Mouse (Mus musculus) limb, embryonic 15.5 days (tissue): ENCODE data around the gene Gna14. TPM values are rescaled to one million over a fixed set of nuclear protein-coding genes. Genes with fewer than 3 reads are reported as not detected.
A peak's percentile ranks its signal among the peaks of the same experiment; 100 is the strongest.

Experiments
- ATAC-seq: fragments of 200-750 bp; cut with Nextera tagmentation; 2 replicates; pipeline ENCODE4 v1.8.0; 2017; ENCODE audit warnings: low read depth, moderate TSS enrichment; ENCODE audit not compliant: insufficient number of reproducible peaks, low FRiP score, low TSS enrichment
- H3K27ac ChIP-seq: fragments of 300-500 bp; sonication (generic); 2 replicates; pipeline ENCODE4 v1.5.1; 2015; ENCODE audit warnings: moderate library complexity, mild to moderate bottlenecking, inconsistent platforms
- H3K27me3 ChIP-seq: fragments of 300-500 bp; sonication (generic); 2 replicates; pipeline ENCODE4 v1.6.1; 2015; ENCODE audit warnings: inconsistent platforms
- H3K36me3 ChIP-seq: fragments of 300-500 bp; sonication (generic); 2 replicates; pipeline ENCODE4 v1.6.1; 2015; ENCODE audit warnings: inconsistent platforms
- H3K4me1 ChIP-seq: fragments of 300-500 bp; sonication (generic); 2 replicates; pipeline ENCODE4 v1.6.1; 2015; ENCODE audit warnings: inconsistent platforms
- H3K4me2 ChIP-seq: fragments of 300-500 bp; sonication (generic); 2 replicates; pipeline ENCODE4 v1.6.1; 2015; ENCODE audit warnings: mild to moderate bottlenecking, inconsistent platforms
- H3K4me3 ChIP-seq: fragments of 300-500 bp; sonication (generic); 2 replicates; pipeline ENCODE4 v1.5.1; 2015; ENCODE audit warnings: mild to moderate bottlenecking, inconsistent platforms
- H3K9ac ChIP-seq: fragments of 300-500 bp; sonication (generic); 2 replicates; pipeline ENCODE4 v1.6.1; 2015; ENCODE audit warnings: inconsistent platforms
- H3K9me3 ChIP-seq: fragments of 300-500 bp; sonication (generic); 2 replicates; pipeline ENCODE4 v1.6.1; 2016; ENCODE audit warnings: inconsistent platforms
- WGBS: fragments of 180-500 bp; shearing (Covaris S2); methylation state at CpG from one replicate; pipeline ENCODE4 v1.1.7; 2015; 5-methylcytosine and 5-hydroxymethylcytosine counted together
- polyA plus RNA-seq: library from polyadenylated mRNA; unstranded; fragments of >200 nt; fragmentation: Nextera tagmentation; extraction: Ambion mirVana; gene quantifications from 2 replicates; pipeline ENCODE4 v1.2.1, GENCODE M21; 2015

Gene Gna14
- polyA plus RNA-seq, 1 experiment from 2014 or later: 7.2 TPM

GRCm38 (mm10) chr19:16599298-16599970 lies 163.9 kb downstream of the Gna14 start:
- WGBS: 13% methylated on average over 9 of the region's 9 CpGs
- H3K4me2 ChIP-seq: no peak overlapping the region; the same call in 1 of the 2 replicates
- ATAC-seq: peak; percentile 66; the same call in 1 of the 2 replicates

GRCm38 (mm10) chr19:16602026-16602425 lies 166.5 kb downstream of the Gna14 start:
- Histone ChIP-seq H3K4me3 (no peak overlapping the region), H3K36me3 (no peaks in the 10 kb centered on the region), H3K9ac (no peak overlapping the region), H3K9me3 (no peaks in the 10 kb centered on the region), H3K27ac (no peak overlapping the region), H3K27me3 (no peaks in the 10 kb centered on the region), H3K4me1 (peaks cover 8% of the 10 kb centered on the region), H3K4me2 (no peak overlapping the region)
- no peak for ATAC-seq
- 74% methylated on average over 8 of the region's 8 CpGs for WGBS

More at GRCm38 (mm10) chr19:16599298-16599970, 163.9 kb downstream of the Gna14 start:
- no peak overlapping the region for H3K27ac ChIP-seq
- H3K9me3 ChIP-seq: no peaks in the 10 kb centered on the region
- H3K36me3 ChIP-seq: no peaks in the 10 kb centered on the region
- peaks cover 8% of the 10 kb centered on the region for H3K4me1 ChIP-seq
- no peaks in the 10 kb centered on the region for H3K27me3 ChIP-seq
- H3K4me3 ChIP-seq: no peak overlapping the region
- no peak overlapping the region for H3K9ac ChIP-seq

GRCm38 (mm10) chr19:16607634-16608033 lies 172.1 kb downstream of the Gna14 start:
- no peak for ATAC-seq
- no peaks in the 10 kb centered on the region for H3K36me3 ChIP-seq
- 85% methylated on average over 6 of the region's 6 CpGs for whole genome bisulfite sequencing

GRCm38 (mm10) chr19:16623154-16623553 lies 187.6 kb downstream of the Gna14 start:
- WGBS: 83% methylated on average over 4 of the region's 4 CpGs
- H3K4me3 ChIP-seq: no peak overlapping the region
- no peaks in the 10 kb centered on the region for H3K9me3 ChIP-seq
- H3K4me2 ChIP-seq: no peak overlapping the region
- no peaks in the 10 kb centered on the region for H3K36me3 ChIP-seq
- H3K4me1 ChIP-seq: no peaks in the 10 kb centered on the region
- no peaks in the 10 kb centered on the region for H3K27me3 ChIP-seq
- no peak overlapping the region for H3K27ac ChIP-seq
- no peak for ATAC-seq
- H3K9ac ChIP-seq: no peak overlapping the region

More at GRCm38 (mm10) chr19:16607634-16608033, 172.1 kb downstream of the Gna14 start:
- no peak overlapping the region for H3K27ac ChIP-seq
- no peak overlapping the region for H3K9ac ChIP-seq
- H3K27me3 ChIP-seq: no peaks in the 10 kb centered on the region
- H3K9me3 ChIP-seq: no peaks in the 10 kb centered on the region
- H3K4me3 ChIP-seq: no peak overlapping the region
- no peak overlapping the region for H3K4me2 ChIP-seq
- H3K4me1 ChIP-seq: no peaks in the 10 kb centered on the region

GRCm38 (mm10) chr19:16624994-16625393 lies 189.4 kb downstream of the Gna14 start:
- no peak for ATAC-seq
- Histone ChIP-seq H3K36me3 (no peaks in the 10 kb centered on the region), H3K27me3 (no peaks in the 10 kb centered on the region), H3K9me3 (no peaks in the 10 kb centered on the region), H3K27ac (no peak overlapping the region), H3K4me3 (no peak overlapping the region), H3K4me1 (no peaks in the 10 kb centered on the region), H3K4me2 (no peak overlapping the region), H3K9ac (no peak overlapping the region)

- no peak overlapping the region for H3K27ac ChIP-seq
- no peak overlapping the region for H3K9ac ChIP-seq
- WGBS: 25% methylated on average over 14 of the region's 14 CpGs
- H3K4me2 ChIP-seq: no peak overlapping the region
- no peaks in the 10 kb centered on the region for H3K9me3 ChIP-seq
- ATAC-seq: no peak
- no peaks in the 10 kb centered on the region for H3K4me1 ChIP-seq
- H3K4me3 ChIP-seq: no peak overlapping the region
- no peaks in the 10 kb centered on the region for H3K27me3 ChIP-seq
- no peaks in the 10 kb centered on the region for H3K36me3 ChIP-seq
Measured at GRCm38 (mm10) chr19:16625610-16626395, 190.2 kb downstream of the Gna14 start.
